Mouse (Mus musculus) heart, postnatal 0 days (tissue): ENCODE results near the gene Sema3e.

Source experiments
- CTCF ChIP-seq: IDR thresholded peaks from 2 replicates; pipeline ENCODE4 v1.5.1; 2016; ENCODE audit warnings: antibody characterized with exemption, control low read depth, low read depth
- EP300 ChIP-seq: IDR thresholded peaks from 2 replicates; pipeline ENCODE4 v1.6.1; 2016; ENCODE audit warnings: antibody characterized with exemption, low read depth

DNA sequence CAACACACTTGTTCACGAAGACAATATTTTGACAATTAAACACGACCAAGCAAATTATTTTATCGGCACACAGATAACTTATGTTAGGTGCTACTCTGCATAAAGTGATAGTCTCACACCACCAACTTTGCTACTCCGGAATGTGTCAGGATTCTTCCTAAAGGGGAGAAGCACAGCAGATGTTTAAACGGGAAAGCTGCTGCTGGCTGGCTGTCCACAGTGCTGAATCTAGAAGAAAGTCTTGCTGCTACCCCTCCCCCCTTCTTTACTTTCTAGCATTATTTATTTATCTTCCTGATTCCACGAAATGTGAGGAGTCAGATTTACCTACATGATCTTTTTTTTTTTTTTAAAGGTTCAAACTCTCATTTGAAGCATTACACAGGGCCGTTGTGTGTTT, 23.6 kb downstream of the Sema3e start:
- TF ChIP-seq CTCF: no peak
- TF ChIP-seq EP300: no peak
